ENCODE assay signal across 19 mouse cellular contexts in the genomic region with DNA sequence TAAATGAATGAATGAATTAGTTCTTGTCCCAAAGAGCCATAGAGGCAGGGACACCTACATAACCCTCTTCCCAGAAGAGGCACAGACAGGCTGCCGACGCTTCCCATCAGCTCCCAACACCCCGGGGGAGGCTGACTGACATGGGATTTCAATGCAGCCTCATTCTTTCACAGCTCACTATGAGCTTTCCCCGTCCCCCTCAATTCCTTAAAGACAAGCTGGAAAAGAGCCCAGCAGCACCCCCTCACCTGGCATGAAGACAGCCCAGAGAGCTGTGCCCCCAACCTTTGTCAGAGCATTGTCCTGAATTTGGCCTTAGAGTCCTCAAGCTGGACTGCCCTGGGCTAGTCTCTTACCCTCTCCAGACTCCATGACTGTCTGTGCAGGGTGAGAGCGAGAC.
DNase-seq lines count a peak whose midpoint lies in the region; ATAC-seq and TF ChIP-seq lines count a peak whose summit lies in the region.
"Had no signal": no experiment of that assay in that cellular context is flagged by ENCODE, and none has a peak within 500 bp of the region (broad histone marks: within the 10 kb centered on the region; RNA-seq: fewer than 3 reads in every experiment).

No protein-coding gene starts in this region.

- no peaks in the 10 kb centered on the region for H3K9me3 ChIP-seq in heart, embryonic 10.5 days
- H3K9me3 ChIP-seq in hindbrain, embryonic 10.5 days = no peaks in the 10 kb centered on the region
- H3K9me3 ChIP-seq in hindbrain, postnatal 0 days (ENCODE audit: low read length) = no peaks in the 10 kb centered on the region
- no peaks in the 10 kb centered on the region for H3K9me3 ChIP-seq in limb, embryonic 14.5 days (ENCODE audit: control insufficient read depth, low read length)
- H3K9me3 ChIP-seq: hindbrain, embryonic 12.5 days had no signal

- no peak overlapping the region for H3K9ac ChIP-seq in hindbrain, postnatal 0 days (replicated peaks; ENCODE audit: low read length)
- H3K9ac ChIP-seq in limb, embryonic 14.5 days (ENCODE audit: low read depth, low read length, severe bottlenecking) = no peak overlapping the region
- H3K9ac ChIP-seq: hindbrain, embryonic 12.5 days; liver, postnatal 0 days had no signal

- TF ChIP-seq POLR2A in limb, embryonic 14.5 days (IDR thresholded peaks at IDR 0.05; ENCODE audit: borderline replicate concordance, extremely low read depth, insufficient read depth, insufficient read length) = no peak

- no peak for DNase-seq in heart, embryonic 10.5 days (ENCODE audit: low spot score)
- no peak for DNase-seq in heart, postnatal 4 days
- no peak for DNase-seq in hindbrain, embryonic 10.5 days (ENCODE audit: low spot score)
- no peak for DNase-seq in hindbrain, postnatal 0 days (ENCODE audit: low spot score)
- DNase-seq in right cerebral cortex, adult 18-20 months = peak; percentile 64
- no peak for DNase-seq in right cerebral cortex, postnatal 10 days (ENCODE audit: low spot score in 2 of 2)
- DNase-seq in limb, embryonic 14.5 days (ENCODE audit: low spot score) = no peak
- DNase-seq in B cell, adult 2 months = no peak
- DNase-seq: adrenal gland, adult 8-10 months; cerebellum, adult 11-12 months; cerebellum, postnatal 36 days; gastrocnemius, postnatal 36 days; kidney, adult 9 months; kidney, postnatal 36 days; liver; liver, postnatal 0 days; thymus, postnatal 14 days had no signal

- ATAC-seq in hindbrain, postnatal 0 days = no peak
- ATAC-seq in limb, embryonic 14.5 days (ENCODE audit: low FRiP score, low read depth) = no peak
- ATAC-seq: liver, postnatal 0 days had no signal

- H3K27ac ChIP-seq in heart, embryonic 10.5 days = peak overlapping the region; percentile 79
- peak overlapping the region; percentile 42 for H3K27ac ChIP-seq in hindbrain, embryonic 10.5 days
- no peak overlapping the region for H3K27ac ChIP-seq in hindbrain, postnatal 0 days
- H3K27ac ChIP-seq in limb, embryonic 14.5 days (replicated peaks; ENCODE audit: low read depth, low read length) = 0 out of 2 replicates have a peak overlapping the region, but pooled peaks have one; percentile 48
- H3K27ac ChIP-seq: hindbrain, embryonic 12.5 days; stomach, postnatal 0 days had no signal

- H3K4me2 ChIP-seq in hindbrain, postnatal 0 days (ENCODE audit: low read depth, low read length) = no peak overlapping the region
- no peak overlapping the region for H3K4me2 ChIP-seq in limb, embryonic 14.5 days (replicated peaks; ENCODE audit: low read depth, low read length, severe bottlenecking)
- H3K4me2 ChIP-seq: hindbrain, embryonic 12.5 days had no signal

- peaks cover 24% of the 10 kb centered on the region for H3K36me3 ChIP-seq in heart, embryonic 10.5 days
- peaks cover 8% of the 10 kb centered on the region for H3K36me3 ChIP-seq in hindbrain, embryonic 10.5 days
- H3K36me3 ChIP-seq in hindbrain, postnatal 0 days (ENCODE audit: insufficient read depth, low read length) = no peaks in the 10 kb centered on the region
- H3K36me3 ChIP-seq in limb, embryonic 14.5 days (ENCODE audit: control insufficient read depth, insufficient read depth, low read length) = no peaks in the 10 kb centered on the region
- H3K36me3 ChIP-seq: hindbrain, embryonic 12.5 days had no signal

- no peak for TF ChIP-seq CTCF in hindbrain, postnatal 0 days (IDR thresholded peaks at IDR 0.05; ENCODE audit: low read depth)

- peaks cover 98% of the 10 kb centered on the region for H3K4me1 ChIP-seq in heart, embryonic 10.5 days
- H3K4me1 ChIP-seq in hindbrain, embryonic 10.5 days (replicated peaks) = peaks cover 51% of the 10 kb centered on the region
- peaks cover 15% of the 10 kb centered on the region for H3K4me1 ChIP-seq in hindbrain, postnatal 0 days (ENCODE audit: insufficient read depth, low read length)
- peaks cover 28% of the 10 kb centered on the region for H3K4me1 ChIP-seq in limb, embryonic 14.5 days (ENCODE audit: control insufficient read depth, insufficient read depth, low read length)

- WGBS in heart, embryonic 10.5 days = 45% methylated on average over 5 of the region's 5 CpGs
- WGBS in hindbrain, embryonic 10.5 days = 40% methylated on average over 5 of the region's 5 CpGs
- WGBS in hindbrain, postnatal 0 days = 27% methylated on average over 5 of the region's 5 CpGs
- WGBS in limb, embryonic 14.5 days = 64% methylated on average over 5 of the region's 5 CpGs

- H3K27me3 ChIP-seq in heart, embryonic 10.5 days (ENCODE audit: insufficient read depth, poor library complexity, severe bottlenecking) = no peaks in the 10 kb centered on the region
- H3K27me3 ChIP-seq in hindbrain, embryonic 10.5 days (ENCODE audit: insufficient read depth, poor library complexity, severe bottlenecking) = no peaks in the 10 kb centered on the region
- H3K27me3 ChIP-seq in hindbrain, postnatal 0 days (ENCODE audit: insufficient read depth, low read length) = no peaks in the 10 kb centered on the region
- H3K27me3 ChIP-seq in limb, embryonic 14.5 days (ENCODE audit: control insufficient read depth, insufficient read depth, low read length) = no peaks in the 10 kb centered on the region
- H3K27me3 ChIP-seq: hindbrain, embryonic 12.5 days had no signal

- H3K4me3 ChIP-seq in heart, embryonic 10.5 days = no peak overlapping the region
- no peak overlapping the region for H3K4me3 ChIP-seq in hindbrain, embryonic 10.5 days
- H3K4me3 ChIP-seq in hindbrain, postnatal 0 days (ENCODE audit: low read length) = no peak overlapping the region
- H3K4me3 ChIP-seq in limb, embryonic 14.5 days (replicated peaks; ENCODE audit: low read length) = no peak overlapping the region
- H3K4me3 ChIP-seq: hindbrain, embryonic 12.5 days had no signal
